Mouse (Mus musculus): ENCODE measurements at regions not wholly inside any gene's neighbourhood (a gene's known extent, or its start where the extent isn't known, plus 50 kb on each side); places are given as distances from the start of the nearest gene placed in this dataset.

- DNase-seq (ENCODE audit: low spot score in 2 of 2): no peak
These were observed 108.5 kb downstream of the Cxcl12 start for GRCm38 (mm10) chr6:117276850-117277249.

DNA sequence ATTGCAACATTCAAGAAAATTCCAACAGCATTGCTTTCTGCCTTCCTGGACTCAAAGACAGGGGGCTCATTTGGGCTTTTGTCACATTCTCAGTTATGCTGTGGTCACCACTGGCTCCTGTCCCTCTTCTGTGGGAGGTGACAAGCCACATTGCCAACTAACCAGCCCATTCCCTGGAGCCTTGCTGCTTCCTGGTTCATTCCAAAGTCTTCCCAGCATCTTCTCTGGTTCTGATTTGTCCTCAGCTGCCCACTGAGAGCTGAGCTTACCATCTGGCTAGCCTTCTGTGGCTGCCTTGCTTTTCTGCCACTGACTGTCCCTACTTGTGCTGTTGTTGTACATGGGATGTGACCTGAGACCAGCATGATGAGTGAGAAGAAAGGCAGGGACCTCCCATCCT is 111.0 kb downstream of the Cxcl12 start:
- peak; percentile 26 to 50 for DNase-seq (ENCODE audit: low spot score in 2 of 2)

GRCm38 (mm10) chr6:117279786-117280411 is 111.6 kb downstream of the Cxcl12 start:
- DNase-seq (ENCODE audit: low spot score in 2 of 2): no peak

- DNase-seq (ENCODE audit: low spot score in 2 of 2): no peak
These were observed 112.6 kb downstream of the Cxcl12 start for GRCm38 (mm10) chr6:117280911-117281310.

DNA sequence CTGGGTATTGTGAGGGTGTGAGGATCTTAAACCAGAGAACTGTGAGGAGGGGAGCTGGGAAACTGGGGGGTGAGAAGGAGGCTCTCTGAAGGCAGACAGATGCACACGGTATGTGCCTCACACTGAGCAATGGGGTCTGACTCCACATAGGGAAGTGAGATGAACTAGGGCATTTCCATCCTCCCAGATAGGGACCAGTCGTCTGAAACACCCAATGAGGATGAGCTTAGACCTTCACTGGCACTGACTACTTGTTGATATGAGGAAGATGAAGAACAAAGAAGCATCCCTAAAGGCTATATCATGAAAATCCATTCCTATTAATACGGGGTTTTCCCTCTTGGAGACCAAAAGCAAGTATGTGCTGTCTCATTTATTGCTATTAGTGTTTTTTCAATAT is 115.3 kb downstream of the Cxcl12 start:
- no peak for DNase-seq (ENCODE audit: low spot score in 2 of 2)

DNA sequence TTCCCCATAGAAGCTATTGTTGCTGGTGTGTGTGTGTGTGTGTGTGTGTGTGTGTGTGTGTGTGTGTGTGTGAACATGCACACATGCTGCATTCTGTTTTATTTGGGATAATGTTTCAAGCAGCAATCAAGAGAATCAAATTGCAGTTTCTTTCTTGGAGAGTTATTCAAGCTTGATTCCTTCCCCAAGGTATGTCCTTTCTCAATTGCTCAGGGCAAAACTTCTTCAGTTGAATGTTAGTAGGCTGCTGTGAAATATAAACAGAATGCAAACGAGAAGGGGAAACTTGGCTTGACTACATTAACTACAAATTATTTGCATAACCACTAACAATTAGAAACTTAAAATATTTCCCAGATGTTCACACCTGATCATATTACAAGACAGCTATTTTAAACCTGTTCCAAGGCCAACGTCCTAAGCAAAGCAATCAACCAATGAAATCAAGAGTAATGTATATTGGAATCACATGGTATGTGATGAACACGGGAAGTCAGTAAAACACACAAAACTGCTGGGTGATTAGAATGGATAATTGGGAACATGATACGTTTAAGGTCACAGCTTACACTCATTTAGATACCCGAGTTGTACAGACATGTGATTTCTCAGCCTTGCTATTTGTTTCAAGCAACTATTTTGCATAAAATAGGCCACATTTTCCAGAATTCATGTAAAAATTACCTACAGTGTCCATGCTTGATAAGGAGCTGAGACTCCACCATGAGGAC is 116.2 kb downstream of the Cxcl12 start:
- DNase-seq (ENCODE audit: low spot score in 2 of 2): no peak

- DNase-seq (ENCODE audit: low spot score in 2 of 2): no peak
These were observed 119.1 kb downstream of the Cxcl12 start for GRCm38 (mm10) chr6:117287396-117287795.

DNA sequence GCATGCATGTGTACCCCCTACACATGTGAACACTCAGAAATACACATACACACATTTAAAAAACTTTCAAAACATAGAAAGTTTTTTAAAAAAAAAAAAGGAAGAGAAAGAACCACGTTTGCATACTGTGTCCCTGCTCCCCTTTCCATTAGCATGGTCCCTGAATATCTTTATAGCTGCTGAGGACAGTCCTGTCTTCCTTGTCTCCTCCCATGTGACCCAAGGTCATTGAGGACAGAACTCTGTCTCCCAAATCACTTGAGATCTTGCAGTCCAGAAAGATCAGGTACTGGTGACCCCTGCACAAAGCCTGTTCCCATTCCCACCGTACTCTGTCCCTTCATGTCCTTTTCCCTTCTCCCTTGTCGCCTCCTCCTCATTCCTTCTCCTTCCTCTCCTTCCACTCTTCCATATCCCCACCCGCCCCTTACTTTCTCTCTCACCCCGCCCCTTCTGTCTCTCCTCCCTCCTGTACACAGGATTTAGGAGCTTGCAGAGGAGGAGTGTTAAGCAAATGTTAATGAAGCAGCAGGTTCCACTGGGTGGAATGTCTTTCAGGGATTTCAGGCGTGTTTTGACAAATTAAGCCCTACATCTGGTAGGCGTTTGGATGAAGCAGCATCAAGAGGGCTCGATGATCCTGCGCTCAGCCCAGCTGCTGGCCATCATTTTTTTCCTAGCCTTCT is 125.6 kb downstream of the Cxcl12 start:
- no peak for DNase-seq (ENCODE audit: low spot score in 2 of 2)

GRCm38 (mm10) chr6:117297918-117298317 is 129.6 kb downstream of the Cxcl12 start:
- no peak for DNase-seq (ENCODE audit: low spot score in 2 of 2)

- DNase-seq (ENCODE audit: low spot score in 2 of 2): no peak
These were observed 131.4 kb downstream of the Cxcl12 start for GRCm38 (mm10) chr6:117299503-117300288.

DNA sequence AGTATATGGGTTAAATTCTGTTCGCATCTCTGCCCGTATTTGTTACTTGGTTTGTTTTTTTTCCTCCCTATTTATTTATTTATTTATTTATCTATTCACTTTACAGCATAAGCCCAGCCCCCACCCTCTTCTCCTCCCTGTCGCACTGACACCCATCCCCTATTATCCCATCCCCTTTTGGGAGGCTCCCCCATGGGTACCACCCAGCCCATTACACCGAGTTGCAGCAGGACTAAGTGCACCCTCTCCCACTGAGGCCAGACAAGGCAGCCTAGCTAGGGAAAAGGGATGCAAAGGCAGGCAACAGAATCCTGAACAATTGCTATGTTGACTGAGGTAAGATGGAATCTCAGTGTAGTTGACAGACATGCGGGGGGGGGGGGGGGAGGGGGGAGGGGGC is 135.0 kb downstream of the Cxcl12 start:
- no peak for DNase-seq (ENCODE audit: low spot score in 2 of 2)

DNA sequence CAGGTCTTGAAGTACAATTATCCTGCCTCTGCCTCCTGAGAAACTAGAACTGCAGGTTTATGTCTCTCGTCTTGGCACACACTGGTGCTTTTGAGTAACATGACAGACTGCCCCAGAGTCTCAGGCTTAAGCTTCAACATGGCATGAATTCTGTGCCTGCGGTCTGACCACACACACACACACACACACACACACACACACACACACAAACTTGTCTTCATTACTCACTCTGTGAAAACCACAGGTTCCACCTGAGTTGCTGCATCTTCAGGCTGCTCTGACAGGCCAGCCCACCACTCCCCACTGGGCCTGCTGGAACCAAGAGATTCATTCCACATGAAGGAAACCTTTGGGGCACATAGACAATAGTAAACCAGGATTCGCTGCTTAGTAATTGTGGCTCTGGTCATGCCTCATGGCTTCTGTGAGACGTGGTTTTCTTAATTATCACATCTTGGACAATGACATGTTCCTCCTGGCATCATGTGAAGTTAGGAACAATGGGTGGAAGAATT is 137.5 kb downstream of the Cxcl12 start:
- no peak for DNase-seq (ENCODE audit: low spot score in 2 of 2)

GRCm38 (mm10) chr6:117308636-117309035 is 140.3 kb downstream of the Cxcl12 start:
- DNase-seq (ENCODE audit: low spot score in 2 of 2): no peak

DNA sequence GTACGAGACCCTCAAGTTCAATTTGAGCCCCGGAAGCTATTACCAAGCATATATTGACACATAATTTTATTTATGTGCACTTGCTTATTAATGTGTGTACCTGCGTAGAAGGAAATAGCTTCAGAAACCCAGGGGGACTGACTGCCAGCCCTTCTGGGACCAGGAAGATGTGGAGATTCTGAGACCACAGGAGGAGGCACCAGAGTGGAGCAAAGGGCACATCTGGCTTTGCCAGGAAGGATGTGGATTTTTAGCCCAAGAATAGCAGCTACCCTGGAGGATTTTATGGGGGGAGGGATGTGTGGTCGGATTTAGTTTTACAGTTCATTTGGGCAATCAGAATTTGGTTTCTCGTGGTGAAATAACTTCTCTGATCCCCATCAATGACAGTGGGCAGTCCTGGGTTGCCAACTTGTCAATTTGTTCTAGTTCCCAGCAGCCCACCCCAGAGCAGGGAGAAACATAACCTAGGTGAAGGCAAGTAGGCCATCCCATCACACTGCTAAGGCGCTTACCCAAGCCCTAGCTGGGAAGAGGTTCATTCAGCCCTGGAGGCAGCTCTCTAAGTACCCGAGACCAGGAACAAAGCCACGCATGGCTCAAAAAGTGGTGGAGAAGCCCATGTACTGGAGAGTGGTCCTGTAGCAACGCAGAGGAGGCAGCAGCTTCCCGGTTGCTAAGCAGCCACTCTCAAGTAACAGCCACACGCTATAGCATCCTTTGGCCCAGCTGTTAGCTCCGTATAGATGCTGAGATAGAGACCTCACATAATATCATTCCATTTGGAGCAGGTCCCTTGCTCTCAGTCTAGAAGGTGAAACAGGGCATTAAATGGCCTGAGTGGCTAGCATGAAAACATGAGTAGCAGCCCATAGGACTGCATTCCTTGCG is 144.8 kb downstream of the Cxcl12 start:
- DNase-seq (ENCODE audit: low spot score in 2 of 2): peak in 1 of 2 experiments; percentile 6

- no peak for DNase-seq (ENCODE audit: low spot score in 2 of 2)
These were observed 145.7 kb downstream of the Cxcl12 start for GRCm38 (mm10) chr6:117313944-117314566.

- no peak for DNase-seq (ENCODE audit: low spot score in 2 of 2)
These were observed 155.0 kb downstream of the Cxcl12 start for GRCm38 (mm10) chr6:117323301-117323700.

- DNase-seq (ENCODE audit: low spot score in 2 of 2): no peak
These were observed 155.5 kb downstream of the Cxcl12 start for GRCm38 (mm10) chr6:117323850-117324249.

- DNase-seq (ENCODE audit: low spot score in 2 of 2): no peak
These were observed 158.8 kb downstream of the Cxcl12 start for GRCm38 (mm10) chr6:117326835-117327775.
